Mouse (Mus musculus) G1E (cell line): ENCODE measurements at regions not wholly inside any gene's neighbourhood (a gene's known extent, or its start where the extent isn't known, plus 50 kb on each side); places are given as distances from the start of the nearest gene placed in this dataset.

Experiments used
- CTCF ChIP-seq: IDR thresholded peaks from 2 replicates; pipeline ENCODE4 v1.5.1; 2012; ENCODE audit warnings: low read depth, low read length, inconsistent platforms, mixed read lengths
- GATA1 ChIP-seq: IDR thresholded peaks from 2 replicates; pipeline ENCODE4 v1.6.1; 2012; ENCODE audit warnings: borderline replicate concordance, low read length, inconsistent platforms, mixed read lengths
- POLR2AphosphoS5 ChIP-seq: IDR thresholded peaks from 2 replicates; pipeline ENCODE4 v1.6.1; 2012; ENCODE audit warnings: low read depth, low read length, inconsistent platforms; ENCODE audit not compliant: insufficient replicate concordance
- TAL1 ChIP-seq: conservative IDR thresholded peaks from 2 replicates; pipeline ENCODE4 v1.6.1; 2012; ENCODE audit warnings: low read depth, low read length, inconsistent platforms, mixed read lengths

GRCm38 (mm10) chr10:97219474-97219873 is 259.9 kb upstream of the Dcn start:
- TF ChIP-seq CTCF (no peak), GATA1 (no peak), POLR2AphosphoS5 (no peak), TAL1 (no peak)
